Mouse (Mus musculus) midbrain, embryonic 12.5 days (tissue): Measurements from ENCODE around the gene Lrrc3. TPM values are rescaled to one million over a fixed set of nuclear protein-coding genes. Genes with fewer than 3 reads are reported as not detected.

Source experiments
- ATAC-seq: fragments of 200-750 bp; cut with Nextera tagmentation; 2 replicates; pipeline ENCODE4 v1.8.0; 2017; ENCODE audit warnings: low read depth, moderate TSS enrichment, moderate library complexity; ENCODE audit not compliant: low FRiP score
- H3K27ac ChIP-seq: fragments of 300-500 bp; sonication (generic); replicated peaks from 2 replicates; pipeline ENCODE4 v1.5.1; 2016; ENCODE audit warnings: mild to moderate bottlenecking
- H3K27me3 ChIP-seq: fragments of 300-500 bp; sonication (generic); 2 replicates; pipeline ENCODE4 v1.6.1; 2016; ENCODE audit warnings: mild to moderate bottlenecking
- H3K36me3 ChIP-seq: fragments of 300-500 bp; sonication (generic); 2 replicates; pipeline ENCODE4 v1.6.1; 2016
- H3K4me1 ChIP-seq: fragments of 300-500 bp; sonication (generic); 2 replicates; pipeline ENCODE4 v1.6.1; 2016
- H3K4me2 ChIP-seq: fragments of 300-500 bp; sonication (generic); replicated peaks from 2 replicates; pipeline ENCODE4 v1.6.1; 2016; ENCODE audit warnings: mild to moderate bottlenecking, moderate library complexity
- H3K4me3 ChIP-seq: fragments of 300-500 bp; sonication (generic); 2 replicates; pipeline ENCODE4 v1.5.1; 2016; ENCODE audit warnings: mild to moderate bottlenecking
- H3K9ac ChIP-seq: fragments of 300-500 bp; sonication (generic); replicated peaks from 2 replicates; pipeline ENCODE4 v1.6.1; 2016; ENCODE audit warnings: mild to moderate bottlenecking, moderate library complexity
- H3K9me3 ChIP-seq: fragments of 300-500 bp; sonication (generic); 2 replicates; pipeline ENCODE4 v1.6.1; 2016; ENCODE audit warnings: mild to moderate bottlenecking
- WGBS: fragments of 180-500 bp; shearing (Covaris S2); methylation state at CpG from one replicate; pipeline ENCODE4 v1.1.7; 2016; 5-methylcytosine and 5-hydroxymethylcytosine counted together
- polyA plus RNA-seq: library from polyadenylated mRNA; unstranded; fragments of >200 nt; fragmentation: Nextera tagmentation; extraction: Ambion mirVana; gene quantifications from 2 replicates; pipeline ENCODE4 v1.2.1, GENCODE M21; 2016

Lrrc3 gene
- polyA plus RNA-seq, 1 experiment from 2014 or later = 5.3 TPM

- Histone ChIP-seq H3K36me3 (no peaks in the 10 kb centered on the region), H3K4me3 (peak overlapping the region; percentile 62; the same call in 1 of the 2 replicates), H3K27me3 (peaks cover 23% of the 10 kb centered on the region), H3K9ac (no peak overlapping the region), H3K27ac (no peak overlapping the region), H3K4me1 (peaks cover 19% of the 10 kb centered on the region; the same call in 1 of the 2 replicates), H3K4me2 (peak overlapping the region; percentile 90), H3K9me3 (no peaks in the 10 kb centered on the region)
- 85% methylated on average over 27 of the region's 27 CpGs for WGBS
- ATAC-seq = no peak
Observed at GRCm38 (mm10) chr10:77900903-77901818, 1.2 kb downstream of the Lrrc3 start.

GRCm38 (mm10) chr10:77900126-77900525, 2.2 kb downstream of the Lrrc3 start:
- Histone ChIP-seq H3K27ac (no peak overlapping the region), H3K4me3 (no peak overlapping the region), H3K27me3 (peaks cover 20% of the 10 kb centered on the region), H3K9me3 (no peaks in the 10 kb centered on the region), H3K4me2 (no peak overlapping the region), H3K36me3 (no peaks in the 10 kb centered on the region), H3K9ac (no peak overlapping the region), H3K4me1 (peaks cover 20% of the 10 kb centered on the region; the same call in 1 of the 2 replicates)
- ATAC-seq = no peak
- WGBS = 84% methylated on average over 7 of the region's 7 CpGs

- 0 out of 2 replicates have a peak, but pooled peaks cover 3% of the 10 kb centered on the region for H3K27me3 ChIP-seq
- H3K4me3 ChIP-seq = no peak overlapping the region
- ATAC-seq = no peak
- no peak overlapping the region for H3K9ac ChIP-seq
- 59% methylated on average over 5 of the region's 5 CpGs for WGBS
- no peak overlapping the region for H3K4me2 ChIP-seq
- H3K4me1 ChIP-seq = peaks cover 3% of the 10 kb centered on the region; the same call in 1 of the 2 replicates
- H3K27ac ChIP-seq = no peak overlapping the region
- H3K36me3 ChIP-seq = no peaks in the 10 kb centered on the region
- H3K9me3 ChIP-seq = no peaks in the 10 kb centered on the region
Observed at GRCm38 (mm10) chr10:77895562-77895961, 6.8 kb downstream of the Lrrc3 start.

- no peaks in the 10 kb centered on the region for H3K36me3 ChIP-seq
- H3K4me1 ChIP-seq = 0 out of 2 replicates have a peak, but pooled peaks cover under 1% of the 10 kb centered on the region
- H3K4me3 ChIP-seq = no peak overlapping the region
- no peaks in the 10 kb centered on the region for H3K27me3 ChIP-seq
- no peak overlapping the region for H3K27ac ChIP-seq
- no peak overlapping the region for H3K4me2 ChIP-seq
- WGBS = 87% methylated on average over 8 of the region's 8 CpGs
- ATAC-seq = no peak
- peaks cover 7% of the 10 kb centered on the region; the same call in 1 of the 2 replicates for H3K9me3 ChIP-seq
- no peak overlapping the region for H3K9ac ChIP-seq
Observed at GRCm38 (mm10) chr10:77890987-77891565, 11.3 kb downstream of the Lrrc3 start.

- H3K9ac ChIP-seq = no peak overlapping the region
- no peaks in the 10 kb centered on the region for H3K4me1 ChIP-seq
- no peak overlapping the region for H3K4me2 ChIP-seq
- no peaks in the 10 kb centered on the region for H3K27me3 ChIP-seq
- H3K4me3 ChIP-seq = no peak overlapping the region
- ATAC-seq = no peak
- H3K36me3 ChIP-seq = no peaks in the 10 kb centered on the region
- peaks cover 7% of the 10 kb centered on the region; the same call in 1 of the 2 replicates for H3K9me3 ChIP-seq
- 55% methylated on average over 12 of the region's 12 CpGs for WGBS
- no peak overlapping the region for H3K27ac ChIP-seq
Observed at GRCm38 (mm10) chr10:77886007-77886747, 16.2 kb downstream of the Lrrc3 start.

- no peaks in the 10 kb centered on the region for H3K36me3 ChIP-seq
- H3K27ac ChIP-seq = no peak overlapping the region
- no peak for ATAC-seq
- no peak overlapping the region for H3K9ac ChIP-seq
- H3K4me3 ChIP-seq = no peak overlapping the region
- no peaks in the 10 kb centered on the region for H3K4me1 ChIP-seq
- no peaks in the 10 kb centered on the region; the same call in 1 of the 2 replicates for H3K27me3 ChIP-seq
- no peaks in the 10 kb centered on the region for H3K9me3 ChIP-seq
- H3K4me2 ChIP-seq = no peak overlapping the region
- 85% methylated on average over 5 of the region's 5 CpGs for WGBS
Observed at GRCm38 (mm10) chr10:77882553-77882952, 19.8 kb downstream of the Lrrc3 start.

- H3K4me2 ChIP-seq = no peak overlapping the region
- no peaks in the 10 kb centered on the region; the same call in 1 of the 2 replicates for H3K27me3 ChIP-seq
- H3K4me3 ChIP-seq = no peak overlapping the region
- H3K4me1 ChIP-seq = no peaks in the 10 kb centered on the region
- 86% methylated on average over 3 of the region's 3 CpGs for WGBS
- ATAC-seq = no peak
- H3K9ac ChIP-seq = no peak overlapping the region
- no peak overlapping the region for H3K27ac ChIP-seq
- H3K9me3 ChIP-seq = no peaks in the 10 kb centered on the region
- H3K36me3 ChIP-seq = no peaks in the 10 kb centered on the region
Observed at GRCm38 (mm10) chr10:77880305-77880704, 22.0 kb downstream of the Lrrc3 start.

- Histone ChIP-seq H3K36me3 (no peaks in the 10 kb centered on the region), H3K27ac (no peak overlapping the region)
- 61% methylated on average over 6 of the region's 6 CpGs for WGBS
Observed at GRCm38 (mm10) chr10:77878985-77879384, 23.4 kb downstream of the Lrrc3 start.

GRCm38 (mm10) chr10:77869651-77870050, 32.7 kb downstream of the Lrrc3 start:
- ATAC-seq = no peak
- 81% methylated on average over 7 of the region's 7 CpGs for WGBS
- H3K4me3 ChIP-seq = no peak overlapping the region
- H3K9ac ChIP-seq = no peak overlapping the region
- no peak overlapping the region for H3K27ac ChIP-seq
- H3K27me3 ChIP-seq = no peaks in the 10 kb centered on the region
- no peak overlapping the region for H3K4me2 ChIP-seq
- no peaks in the 10 kb centered on the region for H3K36me3 ChIP-seq
- H3K4me1 ChIP-seq = peaks cover 3% of the 10 kb centered on the region; the same call in 1 of the 2 replicates
- no peaks in the 10 kb centered on the region for H3K9me3 ChIP-seq

More at GRCm38 (mm10) chr10:77878985-77879384, 23.4 kb downstream of the Lrrc3 start:
- Histone ChIP-seq H3K9me3 (no peaks in the 10 kb centered on the region), H3K4me3 (no peak overlapping the region), H3K27me3 (no peaks in the 10 kb centered on the region; the same call in 1 of the 2 replicates), H3K4me2 (no peak overlapping the region), H3K9ac (no peak overlapping the region), H3K4me1 (no peaks in the 10 kb centered on the region)
- no peak for ATAC-seq

- no peak for ATAC-seq
- 25% methylated on average over 1 of the region's 1 CpGs for WGBS
Observed at GRCm38 (mm10) chr10:77867546-77867945, 34.8 kb downstream of the Lrrc3 start.

GRCm38 (mm10) chr10:77864762-77865143, 37.6 kb downstream of the Lrrc3 start:
- ATAC-seq = no peak
- peak overlapping the region; percentile 15; the same call in 1 of the 2 replicates for H3K9ac ChIP-seq
- H3K4me1 ChIP-seq = peaks cover 6% of the 10 kb centered on the region; the same call in 1 of the 2 replicates
- H3K36me3 ChIP-seq = no peaks in the 10 kb centered on the region
- WGBS = 40% methylated on average over 11 of the region's 11 CpGs
- peak overlapping the region; percentile 19 for H3K4me3 ChIP-seq
- H3K27ac ChIP-seq = no peak overlapping the region
- H3K27me3 ChIP-seq = no peaks in the 10 kb centered on the region
- peak overlapping the region; percentile 33 for H3K4me2 ChIP-seq
- H3K9me3 ChIP-seq = no peaks in the 10 kb centered on the region

More at GRCm38 (mm10) chr10:77867546-77867945, 34.8 kb downstream of the Lrrc3 start:
- no peaks in the 10 kb centered on the region for H3K9me3 ChIP-seq
- no peak overlapping the region for H3K9ac ChIP-seq
- no peaks in the 10 kb centered on the region for H3K27me3 ChIP-seq
- H3K36me3 ChIP-seq = no peaks in the 10 kb centered on the region
- no peak overlapping the region for H3K4me2 ChIP-seq
- no peak overlapping the region for H3K27ac ChIP-seq
- no peak overlapping the region for H3K4me3 ChIP-seq
- peaks cover 6% of the 10 kb centered on the region; the same call in 1 of the 2 replicates for H3K4me1 ChIP-seq
